8 mouse cellular contexts compared by ENCODE assay signal in genomic region chr17:29263840-29264633, GRCm38 (mm10). TPM values are rescaled to one million over a fixed set of nuclear protein-coding genes. Genes with fewer than 3 reads are reported as not detected.
DNase-seq lines count a peak whose midpoint lies in the region; ATAC-seq and TF ChIP-seq lines count a peak whose summit lies in the region.

Ppil1 (minus strand) TSS chr17:29264186.

- peaks cover 3% of the 10 kb centered on the region; the same call in 1 of the 2 replicates for H3K79me2 ChIP-seq in liver, adult 2 months (ENCODE audit: control insufficient read depth, insufficient read depth, low read length)
- H3K79me2 ChIP-seq in myocyte (ENCODE audit: control insufficient read depth, insufficient read depth): peaks cover 20% of the 10 kb centered on the region

- H3K36me3 ChIP-seq in embryonic facial prominence, embryonic 15.5 days: peaks cover 18% of the 10 kb centered on the region; the same call in 1 of the 2 replicates
- peaks cover 22% of the 10 kb centered on the region for H3K36me3 ChIP-seq in kidney, embryonic 14.5 days (ENCODE audit: control insufficient read depth, insufficient read depth, low read length)
- no peaks in the 10 kb centered on the region for H3K36me3 ChIP-seq in liver, adult 2 months (ENCODE audit: control insufficient read depth, insufficient read depth, low read length)
- H3K36me3 ChIP-seq in myocyte (ENCODE audit: control insufficient read depth, insufficient read depth): no peaks in the 10 kb centered on the region
- peaks cover 4% of the 10 kb centered on the region for H3K36me3 ChIP-seq in splenic B cell, adult 2 months (ENCODE audit: control insufficient read depth, insufficient read depth, low read length, poor library complexity, severe bottlenecking)

- WGBS in bone marrow, adult 2 months: 8% methylated on average over 38 of the region's 38 CpGs
- WGBS in embryonic facial prominence, embryonic 15.5 days: 6% methylated on average over 38 of the region's 38 CpGs
- 7% methylated on average over 38 of the region's 38 CpGs for WGBS in kidney, embryonic 14.5 days
- 8% methylated on average over 38 of the region's 38 CpGs for WGBS in liver, adult 2 months

- peak within 1 kb of the TSS; percentile 79 for H3K27ac ChIP-seq in bone marrow, adult 2 months (ENCODE audit: control insufficient read depth, insufficient read depth, low read depth, low read length, poor library complexity)
- H3K27ac ChIP-seq in embryonic facial prominence, embryonic 15.5 days (replicated peaks): peak within 1 kb of the TSS; percentile 100
- H3K27ac ChIP-seq in kidney, embryonic 14.5 days (ENCODE audit: low read depth, low read length): peak within 1 kb of the TSS; percentile 100
- peak within 1 kb of the TSS; percentile 86 for H3K27ac ChIP-seq in liver, adult 2 months (replicated peaks; ENCODE audit: insufficient read depth, low read depth, low read length)

- peak; percentile 84 to 87 for DNase-seq in B cell, adult 2 months
- peak; percentile 85 to 86 for DNase-seq in heart, adult 9 months (ENCODE audit: low spot score in 2 of 2)
- DNase-seq in liver, adult 2 months (ENCODE audit: extremely low read depth, low read depth, low spot score): peak; percentile 69
- DNase-seq in splenic B cell, adult 2 months (ENCODE audit: low read depth, low spot score): peak; percentile 80

- H3K4me3 ChIP-seq in bone marrow, adult 2 months (replicated peaks; ENCODE audit: control insufficient read depth, low read depth, low read length): peak within 1 kb of the TSS; percentile 94
- peak within 1 kb of the TSS; percentile 86 for H3K4me3 ChIP-seq in embryonic facial prominence, embryonic 15.5 days (replicated peaks)
- peak within 1 kb of the TSS; percentile 79 for H3K4me3 ChIP-seq in kidney, embryonic 14.5 days (ENCODE audit: low read length)
- H3K4me3 ChIP-seq in liver, adult 2 months (ENCODE audit: insufficient read depth, low read depth, low read length): peak within 1 kb of the TSS; percentile 84
- peak within 1 kb of the TSS; percentile 68 for H3K4me3 ChIP-seq in myocyte

- no peaks in the 10 kb centered on the region for H3K9me3 ChIP-seq in embryonic facial prominence, embryonic 15.5 days (replicated peaks)
- no peaks in the 10 kb centered on the region for H3K9me3 ChIP-seq in kidney, embryonic 14.5 days (ENCODE audit: control insufficient read depth, low read length)

- peak; percentile 72; the same call in 1 of the 2 replicates for TF ChIP-seq POLR2A in bone marrow, adult 2 months (IDR thresholded peaks at IDR 0.05; ENCODE audit: borderline replicate concordance, control insufficient read depth, low read depth, low read length)
- no peak for TF ChIP-seq POLR2A in liver, adult 2 months (IDR thresholded peaks at IDR 0.05; ENCODE audit: extremely low read depth, insufficient read depth, low read length)
- peak; percentile 54 for TF ChIP-seq POLR2A in myocyte (IDR thresholded peaks at IDR 0.05; ENCODE audit: insufficient read length, low read depth)

- no peaks in the 10 kb centered on the region for H3K27me3 ChIP-seq in embryonic facial prominence, embryonic 15.5 days
- H3K27me3 ChIP-seq in kidney, embryonic 14.5 days (ENCODE audit: control insufficient read depth, insufficient read depth, low read length): no peaks in the 10 kb centered on the region
- no peaks in the 10 kb centered on the region for H3K27me3 ChIP-seq in liver, adult 2 months (ENCODE audit: control insufficient read depth, insufficient read depth, low read length)
- no peaks in the 10 kb centered on the region for H3K27me3 ChIP-seq in myocyte (ENCODE audit: control insufficient read depth, insufficient read depth, insufficient read length)
- H3K27me3 ChIP-seq in splenic B cell, adult 2 months (ENCODE audit: control insufficient read depth, insufficient read depth, low read length, poor library complexity, severe bottlenecking): no peaks in the 10 kb centered on the region; the same call in 1 of the 2 replicates

- no peak for TF ChIP-seq CTCF in bone marrow, adult 2 months (IDR thresholded peaks at IDR 0.05; ENCODE audit: control insufficient read depth, insufficient read depth, low read length)
- TF ChIP-seq CTCF in liver, adult 2 months (IDR thresholded peaks at IDR 0.05; ENCODE audit: low read depth, low read length): no peak

- peak within 1 kb of the TSS; percentile 83 for H3K9ac ChIP-seq in embryonic facial prominence, embryonic 15.5 days
- H3K9ac ChIP-seq in kidney, embryonic 14.5 days (ENCODE audit: low read depth, low read length): peak within 1 kb of the TSS; percentile 85
- H3K9ac ChIP-seq in liver, adult 2 months (ENCODE audit: low read depth, low read length): peak within 1 kb of the TSS; percentile 91

- H3ac ChIP-seq in myocyte (ENCODE audit: control insufficient read depth, insufficient read length): peak within 1 kb of the TSS; percentile 16

- ATAC-seq in embryonic facial prominence, embryonic 15.5 days (ENCODE audit: insufficient number of reproducible peaks, low FRiP score, low TSS enrichment, low read depth): peak; percentile 64
- ATAC-seq in kidney, embryonic 14.5 days (ENCODE audit: low FRiP score, low TSS enrichment): peak; percentile 65

- H3K4me1 ChIP-seq in bone marrow, adult 2 months (ENCODE audit: control insufficient read depth, insufficient read depth, low read length): no peaks in the 10 kb centered on the region; the same call in none of the 2 replicates
- H3K4me1 ChIP-seq in embryonic facial prominence, embryonic 15.5 days: peaks cover 42% of the 10 kb centered on the region
- peaks cover 32% of the 10 kb centered on the region for H3K4me1 ChIP-seq in kidney, embryonic 14.5 days (ENCODE audit: control insufficient read depth, insufficient read depth, low read length)
- H3K4me1 ChIP-seq in liver, adult 2 months (ENCODE audit: control insufficient read depth, insufficient read depth, low read length): peaks cover 5% of the 10 kb centered on the region

- peak within 1 kb of the TSS; percentile 63 for H3K4me2 ChIP-seq in embryonic facial prominence, embryonic 15.5 days (replicated peaks)
- peak within 1 kb of the TSS; percentile 83 for H3K4me2 ChIP-seq in kidney, embryonic 14.5 days (replicated peaks; ENCODE audit: low read depth, low read length)
- H3K4me2 ChIP-seq in myocyte (ENCODE audit: low read depth): peak within 1 kb of the TSS; percentile 76

TF ChIP-seq in myocyte, 11 proteins besides CTCF, POLR2A, EP300 and RAD21:
- TF ChIP-seq TCF12 (IDR thresholded peaks at IDR 0.05; ENCODE audit: insufficient read depth, poor library complexity, severe bottlenecking): no peak
- TF ChIP-seq TCF3 (IDR thresholded peaks at IDR 0.05; ENCODE audit: insufficient read length, low read depth): no peak
- TF ChIP-seq MYOD1 (IDR thresholded peaks at IDR 0.05; ENCODE audit: control insufficient read depth in 1 of 3, insufficient read length in 2 of 3, low read depth in 2 of 3): no peak
- peak; percentile 61 for TF ChIP-seq E2F4 (IDR thresholded peaks at IDR 0.05; ENCODE audit: insufficient read depth)
- no peak for TF ChIP-seq CEBPB (IDR thresholded peaks at IDR 0.05; ENCODE audit: insufficient read depth, poor library complexity, severe bottlenecking)
- TF ChIP-seq MYOG (IDR thresholded peaks at IDR 0.05; ENCODE audit: control insufficient read depth in 1 of 3, insufficient read depth in 1 of 3, insufficient read length in 2 of 3, low read depth in 2 of 3): no peak
- no peak for TF ChIP-seq USF1 (IDR thresholded peaks at IDR 0.05; ENCODE audit: low read depth)
- peak; percentile 23 for TF ChIP-seq SRF (IDR thresholded peaks at IDR 0.05; ENCODE audit: control insufficient read depth, insufficient read length, low read depth)
- TF ChIP-seq REST (IDR thresholded peaks at IDR 0.05; ENCODE audit: insufficient read depth, insufficient read length): no peak
- no peak for TF ChIP-seq POLR2AphosphoS2 (IDR thresholded peaks at IDR 0.05; ENCODE audit: insufficient read length, low read depth)
- no peak for TF ChIP-seq MAX (IDR thresholded peaks at IDR 0.05; ENCODE audit: low read depth)

RNA-seq across cellular contexts. Expression of gene Ppil1, which starts in this region (rescaled TPM):
- polyA plus RNA-seq in bone marrow, adult 2 months (2011; ENCODE audit: insufficient read depth, insufficient read length, low replicate concordance, missing spikeins): 36.2 and 51.6 TPM in 2 replicates
- 129 and 132 TPM in 2 replicates for polyA plus RNA-seq in embryonic facial prominence, embryonic 15.5 days (2015; fragmentation: Nextera tagmentation; extraction: Ambion mirVana)
- 161 and 169 TPM in 2 replicates for polyA plus RNA-seq in kidney, embryonic 14.5 days (2014; fragmentation: Nextera tagmentation; extraction: Ambion mirVana)
- total RNA-seq in liver, adult 2 months (2014; rRNA removed): 14.7 and 17.1 TPM in 2 replicates
- polyA plus RNA-seq in liver, adult 2 months (2012; rRNA removed): 10.4 and 14.1 TPM in 2 replicates
- 30.1 TPM for polyA plus RNA-seq in myocyte (2012; fragmentation: generic; extraction: Trizol)

Comparison
In these comparisons a context has a peak if more than half of its experiments do, and no peak if none do; other contexts are left out.
1. Peak in every context shown above with its lines: DNase-seq, ATAC-seq, H3K4me3 ChIP-seq and H3K27ac ChIP-seq.